Mouse (Mus musculus) embryonic facial prominence, embryonic 11.5 days (tissue): Measurements from ENCODE around the gene Cd164. TPM values are rescaled to one million over a fixed set of nuclear protein-coding genes. Genes with fewer than 3 reads are reported as not detected.
"Not testable (repeated sequence)": the region's sequence is repeated elsewhere in the genome, so short reads cannot be mapped to it uniquely, and the experiment has no call there.

Source experiments
- ATAC-seq: fragments of 200-750 bp; cut with Nextera tagmentation; replicated peaks from 2 replicates; pipeline ENCODE4 v1.8.0; 2017; ENCODE audit warnings: low read depth; ENCODE audit not compliant: insufficient number of reproducible peaks, low FRiP score, low TSS enrichment
- DNase-seq: peaks from one replicate; pipeline ENCODE4 v3.0.0-alpha.2; 2015; ENCODE audit warnings: low spot score
- H3K27ac ChIP-seq: fragments of 300-500 bp; sonication (generic); replicated peaks from 2 replicates; pipeline ENCODE4 v1.5.1; 2014; ENCODE audit warnings: mild to moderate bottlenecking, low read depth, low read length, control low read depth
- H3K27me3 ChIP-seq: fragments of 300-500 bp; sonication (generic); 2 replicates; pipeline ENCODE4 v1.6.1; 2014; ENCODE audit warnings: mild to moderate bottlenecking, low read length, moderate library complexity, mixed read lengths; ENCODE audit not compliant: control insufficient read depth, insufficient read depth
- H3K36me3 ChIP-seq: fragments of 300-500 bp; sonication (generic); replicated peaks from 2 replicates; pipeline ENCODE4 v1.6.1; 2014; ENCODE audit warnings: low read depth, mild to moderate bottlenecking, low read length, moderate library complexity, mixed read lengths; ENCODE audit not compliant: control insufficient read depth, insufficient read depth
- H3K4me1 ChIP-seq: fragments of 300-500 bp; sonication (generic); 2 replicates; pipeline ENCODE4 v1.6.1; 2014; ENCODE audit warnings: low read length, mixed read lengths; ENCODE audit not compliant: control insufficient read depth, insufficient read depth
- H3K4me2 ChIP-seq: fragments of 300-500 bp; sonication (generic); 2 replicates; pipeline ENCODE4 v1.6.1; 2014; ENCODE audit warnings: low read depth, mild to moderate bottlenecking, control low read depth, low read length, moderate library complexity
- H3K4me3 ChIP-seq: fragments of 300-500 bp; sonication (generic); 2 replicates; pipeline ENCODE4 v1.5.1; 2014; ENCODE audit warnings: low read depth, low read length, control low read depth
- H3K9ac ChIP-seq: fragments of 300-500 bp; sonication (generic); replicated peaks from 2 replicates; pipeline ENCODE4 v1.6.1; 2014; ENCODE audit warnings: mild to moderate bottlenecking, control low read depth, low read length
- H3K9me3 ChIP-seq: fragments of 300-500 bp; sonication (generic); replicated peaks from 2 replicates; pipeline ENCODE4 v1.6.1; 2016; ENCODE audit warnings: mild to moderate bottlenecking, low read length, inconsistent platforms, mixed read lengths; ENCODE audit not compliant: control insufficient read depth
- WGBS: fragments of 180-500 bp; shearing (Covaris S2); extraction: QIAGEN DNeasy Blood & Tissue Kit; methylation state at CpG from one replicate; pipeline ENCODE4 v1.1.7; 2014; 5-methylcytosine and 5-hydroxymethylcytosine counted together
- polyA plus RNA-seq: library from polyadenylated mRNA; unstranded; fragments of >200 nt; fragmentation: Nextera tagmentation; extraction: Ambion mirVana; gene quantifications from 2 replicates; pipeline ENCODE4 v1.2.1, GENCODE M21; 2014

The Cd164 gene
- polyA plus RNA-seq, 1 experiment from 2014 or later: 211 TPM

DNA sequence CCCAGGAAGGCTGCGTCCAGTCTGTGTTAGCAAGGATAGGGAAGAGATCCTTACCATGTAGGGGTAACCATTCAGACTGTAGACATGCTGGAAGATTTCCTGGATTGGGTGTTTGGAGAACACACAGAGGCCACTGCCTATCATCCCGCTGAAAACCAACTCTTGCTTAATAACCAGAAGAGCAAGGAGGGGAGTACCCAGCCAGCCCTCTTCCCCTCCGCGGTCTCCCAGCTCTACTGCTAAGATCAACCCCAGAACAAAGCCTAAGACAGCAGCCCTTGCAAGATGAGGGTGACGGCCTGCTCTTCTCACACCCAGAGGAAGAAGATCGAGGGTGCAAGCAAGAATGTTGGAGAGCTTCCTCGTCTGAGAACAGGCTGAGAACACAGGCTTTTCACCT lies 30.3 kb upstream of the Cd164 start:
- Histone ChIP-seq H3K36me3 (peaks cover 5% of the 10 kb centered on the region), H3K4me2 (peak overlapping the region; percentile 98), H3K27ac (no peak overlapping the region), H3K4me3 (peak overlapping the region; percentile 66), H3K4me1 (no peaks in the 10 kb centered on the region; the same call in 1 of the 2 replicates), H3K27me3 (no peaks in the 10 kb centered on the region), H3K9me3 (no peaks in the 10 kb centered on the region), H3K9ac (peak overlapping the region; percentile 79)
- DNase-seq (no peak), ATAC-seq (no peak)
- WGBS: 61% methylated on average over 7 of the region's 7 CpGs

DNA sequence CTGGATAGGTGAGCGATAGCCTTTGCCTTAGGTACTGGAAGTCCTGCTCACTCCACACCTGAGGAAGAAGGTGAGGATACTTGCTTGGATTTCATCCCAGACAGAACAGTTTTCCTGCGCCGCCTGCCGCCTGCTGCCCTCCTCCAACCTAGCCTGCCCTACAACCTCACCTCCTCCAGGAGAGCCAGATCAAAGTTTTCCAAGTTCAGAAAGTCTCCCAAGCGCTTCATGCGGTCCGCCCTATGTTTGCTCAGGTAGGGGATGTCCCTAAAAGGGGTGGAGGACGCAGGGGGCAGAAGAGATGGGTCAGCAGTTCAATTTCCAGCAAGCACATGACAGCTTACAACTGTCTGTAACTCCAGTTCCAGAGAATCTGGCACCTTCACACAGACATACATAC lies 29.9 kb upstream of the Cd164 start:
- Histone ChIP-seq H3K36me3 (peaks cover 5% of the 10 kb centered on the region), H3K4me1 (no peaks in the 10 kb centered on the region; the same call in 1 of the 2 replicates), H3K27ac (no peak overlapping the region), H3K27me3 (no peaks in the 10 kb centered on the region), H3K4me2 (peak overlapping the region; percentile 98), H3K4me3 (peak overlapping the region; percentile 66), H3K9ac (peak overlapping the region; percentile 79), H3K9me3 (no peaks in the 10 kb centered on the region)
- WGBS: 25% methylated on average over 8 of the region's 8 CpGs
- DNase-seq (no peak), ATAC-seq (no peak)

DNA sequence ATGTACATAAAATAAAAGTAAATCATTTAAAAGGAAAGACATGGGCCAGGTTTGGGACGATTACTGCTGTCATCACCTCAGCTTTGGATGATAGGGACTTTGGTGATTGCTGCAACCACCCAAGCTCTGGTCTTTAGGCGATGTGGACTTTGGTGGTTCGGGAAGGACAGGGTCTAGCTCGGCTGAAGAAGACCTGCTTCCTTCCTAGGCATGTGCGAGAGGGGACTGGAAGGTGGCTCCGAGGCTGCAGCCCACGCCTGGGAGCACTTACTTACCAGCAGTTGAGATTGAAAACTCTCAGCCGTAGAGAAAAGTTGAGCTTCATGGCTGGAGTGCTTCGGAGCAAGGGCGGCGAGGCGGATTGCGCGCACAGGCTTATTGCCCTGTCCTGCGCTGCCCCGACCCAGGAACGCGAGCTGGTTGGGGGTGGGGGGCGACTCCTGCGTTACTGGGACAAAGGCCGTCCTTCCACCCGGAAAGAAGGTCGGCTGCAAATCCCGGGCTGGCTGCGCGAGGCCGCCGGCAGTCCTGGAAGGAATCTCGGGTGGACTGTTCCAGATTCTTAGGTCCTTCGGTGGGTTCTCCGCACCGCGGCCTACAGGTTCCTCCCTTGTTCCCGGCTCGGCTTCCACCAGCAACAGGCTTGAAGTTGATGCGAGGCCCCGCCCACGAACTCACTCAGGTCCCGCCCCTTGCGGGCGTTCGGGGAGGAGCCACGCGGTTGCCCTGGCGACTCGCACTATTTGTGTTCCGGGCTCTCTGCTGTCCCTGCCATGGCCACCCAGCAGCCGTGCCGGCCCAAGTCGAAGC lies 29.3 kb upstream of the Cd164 start, which contains the start of the genes Smpd2 and Ppil6:
Smpd2 (minus strand) TSS at position 662 of the 810 bp plus-strand sequence.
Ppil6 (plus strand) TSS at position 732 of the 810 bp plus-strand sequence.
- Histone ChIP-seq H3K9me3 (no peaks in the 10 kb centered on the region), H3K4me3 (peak within 1 kb of the TSS; percentile 66), H3K36me3 (peaks cover 5% of the 10 kb centered on the region), H3K9ac (peak within 1 kb of the TSS; percentile 79), H3K4me2 (peak within 1 kb of the TSS; percentile 98), H3K27ac (peak within 1 kb of the TSS; percentile 56), H3K4me1 (no peaks in the 10 kb centered on the region; the same call in 1 of the 2 replicates), H3K27me3 (no peaks in the 10 kb centered on the region)
- peak; percentile 94 for ATAC-seq
- WGBS: under 1% methylated on average over 50 of the region's 50 CpGs
- DNase-seq: peak; percentile 97

DNA sequence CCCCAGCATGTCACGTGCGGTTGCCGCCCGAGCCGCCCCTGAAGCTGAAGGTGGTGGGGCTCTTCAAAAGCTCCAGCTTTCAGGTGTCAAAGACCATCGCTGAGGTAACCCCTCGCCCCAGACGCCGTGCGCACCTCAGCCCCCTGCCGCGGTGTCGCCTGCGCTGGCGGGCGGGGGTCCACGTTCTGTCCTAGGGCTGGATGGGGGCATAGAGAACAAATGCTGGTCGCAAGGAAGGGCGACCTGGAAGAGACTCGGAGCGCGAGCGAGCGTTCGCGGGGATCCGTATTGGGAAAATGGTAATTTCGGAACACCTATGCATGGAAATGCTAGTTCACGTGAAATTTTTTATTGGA lies 28.7 kb upstream of the Cd164 start:
- Histone ChIP-seq H3K36me3 (peaks cover 5% of the 10 kb centered on the region), H3K27ac (no peak overlapping the region), H3K4me2 (peak overlapping the region; percentile 98), H3K4me1 (no peaks in the 10 kb centered on the region; the same call in 1 of the 2 replicates), H3K9ac (peak overlapping the region; percentile 79), H3K27me3 (no peaks in the 10 kb centered on the region), H3K9me3 (no peaks in the 10 kb centered on the region), H3K4me3 (peak overlapping the region; percentile 66)
- DNase-seq: peak; percentile 3
- under 1% methylated on average over 29 of the region's 29 CpGs for WGBS
- peak; percentile 63; the same call in 1 of the 2 replicates for ATAC-seq

DNA sequence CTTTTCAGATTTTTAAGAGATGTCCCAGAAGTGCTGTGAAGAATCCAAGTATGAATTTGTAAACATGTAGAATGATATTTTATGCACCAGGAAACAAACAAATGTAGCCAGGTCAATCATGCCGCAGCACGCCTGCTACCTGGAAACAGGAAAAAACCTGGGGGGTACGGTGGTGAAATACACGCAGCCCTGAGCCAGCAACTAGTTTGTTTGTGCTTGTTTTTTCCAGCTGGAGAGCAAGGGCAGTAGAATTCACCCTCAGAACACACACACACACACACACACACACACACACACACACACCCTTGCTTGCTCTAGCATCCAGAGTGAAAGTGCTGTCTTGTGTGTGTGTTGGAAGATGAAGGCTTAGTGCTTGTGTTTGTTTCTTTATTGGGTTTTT lies 28.1 kb upstream of the Cd164 start:
- H3K4me1 ChIP-seq: no peaks in the 10 kb centered on the region; the same call in 1 of the 2 replicates
- H3K27me3 ChIP-seq: no peaks in the 10 kb centered on the region
- H3K36me3 ChIP-seq: peaks cover 5% of the 10 kb centered on the region
- no peak overlapping the region for H3K9ac ChIP-seq
- H3K9me3 ChIP-seq: no peaks in the 10 kb centered on the region
- DNase-seq: no peak
- no peak for ATAC-seq
- 45% methylated on average over 4 of the region's 4 CpGs for WGBS
- H3K4me2 ChIP-seq: no peak overlapping the region; the same call in 1 of the 2 replicates
- H3K27ac ChIP-seq: no peak overlapping the region
- H3K4me3 ChIP-seq: no peak overlapping the region

DNA sequence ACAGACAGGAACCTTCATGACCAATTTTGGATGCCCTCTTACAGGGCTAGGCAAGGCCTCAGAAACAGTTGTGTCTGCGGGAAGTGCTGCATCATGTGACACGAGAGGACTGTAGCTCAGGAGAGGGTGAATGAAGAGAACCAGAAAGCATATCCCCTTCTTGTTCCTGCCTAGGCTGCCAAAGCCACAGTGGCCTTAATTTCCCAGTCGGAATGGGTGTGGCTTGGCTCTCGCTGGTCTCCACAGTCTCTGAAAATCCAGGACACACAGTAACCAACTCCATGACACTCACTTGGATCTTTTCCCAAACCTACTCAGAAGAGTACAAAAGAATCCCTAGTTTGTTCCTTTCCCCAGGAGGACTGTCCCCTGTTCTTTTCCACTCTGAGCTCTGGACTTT lies 18.3 kb upstream of the Cd164 start:
- WGBS: 72% methylated on average over 4 of the region's 4 CpGs
- no peak for DNase-seq
- ATAC-seq: no peak
- Histone ChIP-seq H3K4me1 (no peaks in the 10 kb centered on the region), H3K36me3 (no peaks in the 10 kb centered on the region), H3K9ac (no peak overlapping the region), H3K4me3 (no peak overlapping the region), H3K27me3 (no peaks in the 10 kb centered on the region), H3K9me3 (no peaks in the 10 kb centered on the region), H3K27ac (no peak overlapping the region), H3K4me2 (no peak overlapping the region)

DNA sequence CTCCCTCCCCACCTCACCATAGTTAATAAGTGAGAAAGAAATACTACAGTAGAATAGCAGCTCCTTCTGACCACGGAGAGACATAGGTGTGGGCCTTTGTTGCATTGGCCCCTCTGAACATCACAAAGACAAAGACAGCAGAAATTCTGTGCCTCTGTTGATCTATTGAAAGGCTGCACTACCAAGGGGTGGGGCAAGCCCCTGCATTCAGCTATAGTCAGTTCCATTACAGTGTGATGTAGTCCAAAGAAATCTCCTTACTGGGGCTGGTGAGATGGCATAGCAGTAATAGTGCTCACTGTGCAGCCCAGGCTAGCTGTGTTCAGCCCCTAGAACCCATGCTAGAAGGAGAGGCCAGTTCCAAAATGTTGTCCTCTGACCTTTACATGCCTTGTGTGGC lies 14.2 kb upstream of the Cd164 start:
- no peak overlapping the region for H3K4me2 ChIP-seq
- H3K27me3 ChIP-seq: no peaks in the 10 kb centered on the region
- ATAC-seq: no peak
- H3K36me3 ChIP-seq: no peaks in the 10 kb centered on the region
- H3K9me3 ChIP-seq: no peaks in the 10 kb centered on the region
- H3K4me1 ChIP-seq: no peaks in the 10 kb centered on the region
- 100% methylated on average over 1 of the region's 1 CpGs for WGBS
- H3K27ac ChIP-seq: no peak overlapping the region
- DNase-seq: no peak
- no peak overlapping the region for H3K4me3 ChIP-seq
- H3K9ac ChIP-seq: no peak overlapping the region

DNA sequence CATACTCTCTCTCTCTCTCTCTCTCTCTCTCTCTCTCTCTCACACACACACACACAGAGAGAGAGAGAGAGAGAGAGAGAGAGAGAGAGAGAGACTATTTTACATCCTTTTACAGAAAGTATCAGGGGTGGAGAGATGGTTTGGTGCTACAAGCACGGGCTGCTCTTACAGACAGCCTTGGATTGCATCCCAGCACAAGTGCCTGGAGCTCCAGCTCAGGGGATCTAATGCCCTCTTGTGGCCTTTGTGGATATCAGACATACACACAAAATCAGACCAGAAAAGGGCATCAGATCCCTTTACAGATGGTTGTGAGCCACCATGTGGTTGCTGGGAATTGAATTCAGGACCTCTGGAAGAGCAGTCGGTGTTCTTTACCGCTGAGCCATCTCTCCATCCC lies 13.8 kb upstream of the Cd164 start:
- H3K27ac ChIP-seq, H3K9ac ChIP-seq, H3K36me3 ChIP-seq, H3K4me2 ChIP-seq, H3K27me3 ChIP-seq, H3K4me3 ChIP-seq, H3K9me3 ChIP-seq, ATAC-seq, H3K4me1 ChIP-seq: not testable (repeated sequence)
- 3% methylated on average over 3 of the region's 3 CpGs for WGBS
- peak; percentile 88 for DNase-seq
